Mouse (Mus musculus) spleen, postnatal 36 days (tissue): ENCODE data around the gene Nradd.
A peak's percentile ranks its signal among the peaks of the same experiment; 100 is the strongest.

Experiments used
- DNase-seq, 2 experiments: peaks; one replicate each; pipeline ENCODE4 v3.0.0; 2022; ENCODE audit warnings: low spot score in 2 of 2, mixed read lengths in 1 of 2

Gene Nradd

DNA sequence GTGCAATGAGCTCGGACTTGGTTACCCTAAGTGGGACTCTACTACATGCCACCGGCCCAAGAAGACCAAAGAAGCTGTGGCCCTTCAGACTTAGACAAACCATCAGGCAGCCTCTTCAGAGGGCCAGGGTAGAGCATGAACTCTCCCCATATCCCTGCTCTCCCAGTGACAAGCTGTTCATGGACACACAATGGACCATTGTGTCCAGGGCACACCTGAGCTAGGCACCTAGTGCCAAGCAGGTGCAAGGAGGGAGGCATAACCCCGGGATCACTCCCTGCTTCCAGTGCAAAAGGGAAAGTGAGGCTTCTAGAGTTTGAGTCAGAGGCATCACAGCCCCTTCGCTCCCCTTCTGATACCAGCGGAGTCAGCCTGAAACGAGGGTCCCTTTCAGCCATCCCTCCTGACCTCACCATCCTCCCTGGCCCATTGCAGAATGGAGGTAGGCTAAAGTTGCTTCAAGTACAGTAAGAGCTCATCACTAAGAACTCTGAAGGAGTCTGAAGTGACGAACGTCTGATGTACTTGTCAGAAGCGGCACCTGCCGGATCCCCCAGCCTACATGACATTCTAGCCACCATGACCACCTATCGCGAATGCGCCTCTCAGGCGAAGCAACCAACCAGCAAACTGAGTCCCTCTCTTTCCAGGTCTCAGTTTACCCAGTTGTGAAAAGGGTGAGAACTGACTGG is 28.9 kb upstream of the Nradd start:
- no peak for DNase-seq

DNA sequence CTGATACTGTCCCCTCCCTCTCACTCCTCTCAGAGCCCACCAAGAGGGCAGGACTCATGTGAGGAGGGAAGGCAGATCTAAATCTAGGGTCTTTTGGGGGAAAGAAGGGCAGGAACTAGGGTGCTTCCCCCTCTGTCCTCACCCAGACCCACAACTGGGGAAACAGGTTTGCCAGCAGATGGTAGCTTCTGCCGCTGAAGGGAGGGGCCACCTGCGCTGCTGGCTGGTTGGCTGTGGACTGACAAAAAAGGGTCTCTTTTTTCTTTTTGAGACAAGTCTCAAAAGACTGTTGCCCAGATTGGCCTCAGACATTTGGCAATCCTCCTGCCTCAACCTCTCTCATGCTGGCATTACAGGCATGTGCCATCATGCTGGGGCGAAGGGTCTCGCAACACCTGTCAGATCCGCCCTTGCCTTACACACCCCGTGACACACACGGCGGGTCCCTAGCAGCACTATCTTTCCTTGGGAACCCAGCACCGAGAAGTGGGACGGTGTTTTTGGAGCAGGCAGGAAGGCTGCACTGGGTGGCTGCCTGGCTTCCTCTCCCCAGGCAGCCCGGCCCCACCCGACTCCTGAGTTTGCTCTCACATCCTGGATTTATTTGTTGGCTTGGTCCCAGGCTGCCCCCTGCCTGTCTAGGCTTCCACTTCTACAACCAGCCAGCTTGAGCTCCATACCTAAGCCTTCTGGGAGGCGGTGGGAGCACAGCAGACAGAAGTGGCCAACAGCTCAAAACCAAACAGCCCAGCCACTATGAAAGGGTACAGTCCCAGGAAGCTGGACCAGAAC is 27.9 kb upstream of the Nradd start:
- peak; percentile 40 to 49 for DNase-seq

DNA sequence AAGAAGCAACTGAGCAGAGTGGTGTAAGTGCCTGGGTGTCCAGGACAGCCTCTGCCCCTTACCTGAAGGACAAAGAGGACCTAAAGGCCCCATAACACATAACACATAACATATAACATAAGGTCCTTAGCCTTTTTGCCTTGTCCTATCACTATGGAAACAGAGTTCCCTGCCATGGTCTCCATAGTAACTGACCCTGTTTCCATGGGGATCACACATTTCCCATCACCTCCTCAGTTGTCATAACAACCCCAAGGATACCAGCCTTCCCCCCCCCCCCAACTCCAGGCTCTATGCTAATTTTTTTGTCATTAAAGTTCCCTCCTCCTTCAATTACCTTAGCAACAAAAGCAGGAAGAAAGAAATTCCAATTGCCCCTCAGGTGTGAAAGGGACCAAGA is 25.5 kb upstream of the Nradd start:
- DNase-seq: no peak

DNA sequence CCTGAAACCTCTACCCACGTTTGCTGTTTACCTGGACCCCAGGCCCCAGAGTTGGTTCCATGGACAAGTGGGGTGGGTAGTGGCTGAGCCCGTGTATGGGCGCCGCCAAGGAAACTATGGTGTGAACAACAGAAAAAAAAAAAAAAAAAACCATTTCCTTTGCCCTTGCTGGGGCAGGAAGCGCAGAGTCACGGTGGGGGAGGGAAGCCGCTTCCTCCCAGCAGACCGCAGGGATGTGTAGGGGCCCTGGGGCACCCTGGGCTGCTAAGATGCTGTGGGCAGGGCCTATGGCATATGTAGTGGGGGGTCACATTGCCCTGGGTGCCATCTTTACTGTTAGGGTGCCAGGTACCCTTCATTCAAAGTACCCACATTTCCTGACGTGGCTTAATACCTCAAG is 21.0 kb upstream of the Nradd start:
- DNase-seq: peak; percentile 79 to 83

DNA sequence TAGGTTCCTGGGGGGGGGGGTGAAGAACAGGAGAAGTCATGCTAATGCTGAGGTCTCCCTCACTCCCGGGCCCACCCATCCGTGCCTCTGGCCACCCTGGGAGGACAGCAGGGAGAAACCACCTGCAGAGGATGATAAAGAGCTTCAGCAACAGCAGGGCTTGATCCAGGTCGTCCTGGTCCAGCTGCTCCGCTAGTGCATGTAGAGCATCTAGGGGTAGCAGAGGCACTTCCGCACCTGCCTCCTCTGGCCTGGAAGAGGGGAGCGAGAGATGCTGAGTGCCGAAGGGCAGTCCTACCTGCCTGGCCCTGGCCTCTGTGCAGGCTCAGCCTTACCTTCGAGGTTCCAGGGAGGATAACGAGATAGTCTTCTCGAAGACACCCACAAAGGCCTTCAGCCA is 20.0 kb upstream of the Nradd start:
- no peak for DNase-seq

DNA sequence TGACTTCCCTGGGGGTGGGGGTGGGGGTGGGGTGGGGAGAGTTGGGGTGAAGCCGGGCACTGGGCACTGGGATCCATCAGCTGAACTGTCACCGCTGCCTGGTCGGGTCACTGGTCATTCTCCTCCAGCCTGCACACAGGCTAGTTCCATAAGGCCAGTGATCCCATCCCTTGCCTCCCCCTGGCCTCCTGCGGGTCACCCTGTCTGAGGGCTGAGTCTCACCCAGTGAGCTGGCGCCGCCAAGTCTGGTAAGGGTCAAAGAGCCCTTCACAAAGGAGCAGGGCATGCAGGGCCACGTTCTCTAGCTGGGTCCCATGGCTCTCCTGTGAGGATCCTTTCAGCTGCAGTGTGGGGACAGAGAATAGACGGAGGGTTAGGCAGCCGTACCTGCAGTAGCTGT is 19.5 kb upstream of the Nradd start:
- no peak for DNase-seq

DNA sequence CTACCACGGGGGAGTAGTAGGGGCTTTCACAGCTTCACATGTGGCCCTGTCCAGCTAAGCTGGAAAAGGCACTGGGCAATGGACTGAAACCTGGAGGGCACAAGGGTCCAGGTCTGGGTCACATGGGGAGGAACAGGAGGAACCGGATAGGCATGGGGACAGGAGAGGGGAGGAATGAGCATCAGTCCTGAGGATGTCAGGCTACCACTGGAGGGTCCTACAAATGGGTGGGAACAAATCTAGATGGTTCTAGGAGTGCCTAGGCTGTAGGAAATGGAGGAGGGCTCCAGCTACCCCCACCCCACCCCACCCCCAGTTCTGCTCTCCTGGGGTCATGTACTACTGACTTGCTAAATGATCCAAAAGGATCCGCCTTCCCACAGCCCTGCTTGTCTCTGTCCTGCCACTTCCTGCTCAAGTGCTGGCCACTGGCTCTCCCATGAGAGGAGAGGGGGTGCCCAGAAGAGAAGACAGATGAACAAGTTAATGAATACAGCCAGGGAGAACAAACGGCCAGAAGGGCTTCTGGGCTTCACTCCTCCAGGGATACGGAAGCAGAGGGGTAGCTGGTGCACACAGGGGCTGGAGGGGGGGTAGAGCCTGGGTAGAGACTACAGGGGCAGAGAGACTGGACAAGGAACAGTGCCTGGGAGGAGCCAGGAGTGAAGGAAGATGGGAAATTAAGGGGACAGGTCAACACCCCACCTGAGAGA is 18.7 kb upstream of the Nradd start:
- DNase-seq: no peak

DNA sequence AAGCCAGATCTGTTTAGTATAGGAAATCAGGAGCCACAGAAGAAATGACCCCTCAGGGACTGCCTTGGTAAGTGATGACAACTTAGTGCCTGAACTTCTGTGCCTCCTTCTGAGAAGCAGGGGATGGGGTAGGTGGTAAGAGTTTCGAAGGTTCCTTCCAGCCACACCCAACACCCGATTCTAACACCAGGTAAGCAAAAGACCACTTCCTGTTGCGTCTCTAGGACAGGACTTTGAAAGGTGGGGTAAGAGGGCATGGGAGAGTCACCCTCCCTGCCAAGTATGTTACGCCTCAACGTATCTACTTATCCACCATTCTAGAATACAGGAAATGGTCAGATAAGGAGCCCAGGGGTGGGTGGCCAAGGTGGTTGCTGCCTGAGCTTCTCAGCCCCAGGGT is 16.8 kb upstream of the Nradd start:
- no peak for DNase-seq

DNA sequence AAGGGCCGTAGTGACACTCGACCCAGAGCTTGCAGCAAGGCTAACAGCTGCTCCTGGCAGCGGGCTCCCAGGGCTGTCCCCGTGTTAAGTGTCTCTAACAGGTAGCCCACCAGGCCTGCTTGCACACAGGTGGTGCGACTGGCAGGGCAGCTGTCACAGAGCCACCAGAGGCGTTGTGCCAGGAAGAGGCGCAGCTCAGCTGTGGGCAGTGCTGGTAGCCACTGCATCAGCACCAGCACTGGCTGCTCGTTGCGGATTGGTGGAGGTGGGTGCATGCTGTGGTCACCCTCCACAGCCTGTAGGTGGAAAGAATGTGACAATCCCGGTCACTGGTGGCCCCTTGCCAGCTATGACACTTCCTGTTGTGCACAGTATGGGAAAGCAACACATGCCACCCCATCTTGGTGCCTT is 14.4 kb upstream of the Nradd start:
- no peak for DNase-seq

DNA sequence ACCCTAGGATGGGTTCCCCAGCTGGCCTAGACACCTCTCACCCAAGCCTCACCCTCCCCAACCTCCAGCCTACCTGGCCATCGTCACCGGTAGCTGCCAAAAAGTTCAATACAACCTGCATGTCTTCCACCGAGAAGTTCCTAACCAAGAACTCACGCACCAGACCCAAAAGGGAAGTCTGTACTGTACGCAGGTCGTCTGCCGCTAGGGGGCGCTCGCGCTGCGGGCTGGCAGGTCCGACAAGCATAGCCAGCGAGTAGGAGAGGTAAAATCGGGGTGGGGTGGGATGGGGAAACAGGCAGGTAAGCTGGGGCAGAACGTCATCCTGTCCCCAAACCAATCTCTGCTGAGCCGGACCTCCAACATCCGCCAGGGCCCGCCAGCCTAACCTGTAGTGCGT is 11.0 kb upstream of the Nradd start:
- DNase-seq: peak; percentile 84 to 87

DNA sequence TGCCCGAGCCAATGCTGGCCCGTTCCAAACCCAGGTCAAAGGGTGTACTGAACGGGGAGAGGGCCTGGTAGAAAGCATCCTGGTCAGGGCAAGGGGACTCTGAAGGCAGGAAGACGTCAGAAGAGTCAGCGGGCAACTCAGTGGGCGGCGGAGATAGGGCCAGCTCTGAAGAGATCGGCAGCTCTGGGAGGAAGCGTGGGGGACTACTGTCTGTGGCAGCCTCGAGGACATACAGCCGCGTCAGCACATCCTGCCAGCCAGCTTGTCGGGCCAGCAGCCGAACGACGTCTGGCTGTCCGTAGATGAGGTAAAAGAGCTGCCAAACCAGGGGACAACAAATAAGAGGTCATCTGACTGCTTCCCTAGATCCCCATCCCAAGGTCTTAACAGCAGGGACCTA is 9.6 kb upstream of the Nradd start:
- no peak for DNase-seq

DNA sequence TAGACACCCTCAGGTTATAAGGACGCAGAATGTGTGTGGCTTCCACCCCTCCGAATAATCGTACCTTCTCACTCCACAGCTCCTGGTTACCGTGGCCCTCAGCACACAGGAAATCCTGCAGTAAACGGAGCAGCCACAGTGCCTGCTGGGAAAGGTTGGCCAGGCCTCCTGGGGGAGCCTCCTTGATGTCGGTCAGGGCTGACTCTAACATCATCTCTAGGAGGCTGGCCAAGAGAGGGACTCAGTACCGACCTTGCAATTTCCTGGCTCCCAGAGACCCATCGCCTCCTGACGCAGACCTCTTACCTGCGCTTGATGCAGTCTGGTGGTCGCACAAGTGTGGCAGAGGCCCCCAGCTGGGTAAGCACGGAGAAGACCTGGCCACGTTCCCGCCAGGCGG is 8.4 kb upstream of the Nradd start:
- no peak for DNase-seq

DNA sequence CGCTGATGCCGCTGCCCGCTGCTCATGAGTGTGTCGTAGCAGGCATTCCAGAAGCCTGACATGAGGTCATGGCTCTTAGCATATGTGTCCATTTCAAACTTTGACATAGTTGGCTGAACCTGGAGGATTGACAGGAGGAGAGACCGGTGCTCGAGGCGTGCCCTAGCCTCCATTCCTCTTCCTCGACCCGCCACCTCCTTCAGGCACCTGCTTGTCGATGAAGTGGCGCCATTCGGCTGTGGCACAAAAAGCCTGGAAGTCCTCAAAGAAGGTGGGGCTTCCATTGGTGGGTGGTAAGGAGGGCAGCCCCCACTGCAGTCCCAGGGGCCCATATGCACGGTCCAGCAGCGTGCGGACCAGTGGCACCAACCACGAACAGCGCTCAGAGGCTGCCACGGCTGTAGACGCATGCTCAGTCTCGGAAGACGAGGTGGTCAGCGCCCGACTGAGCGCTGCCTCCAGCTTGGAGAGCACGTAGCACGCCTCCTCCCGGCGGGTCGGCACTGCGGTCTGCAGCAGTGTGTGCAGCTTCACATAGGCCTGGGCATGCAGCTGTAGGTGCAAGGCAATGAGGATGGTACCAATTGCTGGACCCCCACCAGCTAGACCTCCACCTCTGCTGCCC is 7.5 kb upstream of the Nradd start:
- DNase-seq: no peak

DNA sequence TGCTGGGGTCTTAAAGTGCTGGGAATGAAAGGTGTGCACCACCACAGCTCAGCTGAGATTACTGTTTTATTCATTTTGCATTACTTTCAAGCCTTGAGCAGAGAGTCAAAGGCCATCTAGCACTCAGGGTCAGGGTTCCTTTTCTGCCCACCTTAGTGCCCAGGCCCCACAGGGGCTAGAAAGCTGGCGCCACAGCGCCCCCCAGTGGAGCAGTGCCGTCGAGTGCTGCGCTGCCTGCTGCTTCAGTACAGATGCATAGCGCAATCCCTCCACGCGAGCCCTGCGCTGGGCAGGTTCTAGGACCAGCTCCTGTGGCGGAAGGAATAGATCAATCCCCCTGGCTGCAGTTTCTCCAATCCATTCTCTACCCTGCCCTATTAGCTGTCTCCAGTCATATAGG is 6.9 kb upstream of the Nradd start:
- no peak for DNase-seq

DNA sequence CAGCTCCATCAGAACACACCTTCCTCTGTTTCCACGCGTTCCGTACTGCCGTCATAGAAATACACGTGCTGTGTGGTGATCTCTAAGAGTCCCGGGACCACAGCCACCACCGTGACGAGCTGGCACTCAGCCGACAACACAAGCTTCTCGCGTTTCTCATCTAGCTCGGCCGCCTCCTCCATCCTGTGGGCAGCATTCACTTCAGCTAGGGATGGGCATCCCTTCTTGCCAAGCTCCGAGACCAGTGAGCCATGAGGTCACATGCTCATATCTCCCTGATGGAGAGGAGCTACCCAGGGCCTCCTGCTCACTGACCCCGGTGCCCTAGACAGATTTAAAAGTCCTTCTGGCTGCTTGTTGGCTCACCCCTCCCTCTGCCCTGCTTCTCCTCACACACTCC is 5.9 kb upstream of the Nradd start:
- DNase-seq: no peak

DNA sequence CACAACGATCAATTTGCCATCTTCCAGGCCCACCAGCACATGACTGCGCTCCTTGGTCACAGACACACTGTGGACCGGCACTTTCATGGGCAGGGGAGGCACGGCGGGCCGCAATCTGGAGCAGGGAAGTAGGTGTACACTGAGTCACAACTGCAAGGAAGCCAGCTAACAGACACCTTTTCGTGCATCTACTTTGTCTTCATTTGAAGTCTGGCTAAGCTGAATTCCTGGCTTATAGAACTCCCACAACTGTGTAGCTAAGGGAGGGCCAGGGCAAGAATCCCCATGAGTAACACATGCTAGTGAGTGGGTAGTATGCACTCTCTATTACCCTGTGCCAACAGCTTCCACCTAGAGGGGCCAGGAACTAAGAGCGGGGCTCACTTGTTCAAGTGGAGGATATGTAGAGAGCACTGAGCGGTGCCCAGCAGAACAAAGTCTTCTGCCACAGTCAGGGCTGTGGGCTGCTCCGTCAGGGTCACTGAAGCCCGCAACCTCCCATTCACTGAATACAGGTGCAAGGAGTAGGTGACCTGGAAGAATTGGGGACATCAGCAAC is 1.2 kb upstream of the Nradd start:
- DNase-seq: no peak

DNA sequence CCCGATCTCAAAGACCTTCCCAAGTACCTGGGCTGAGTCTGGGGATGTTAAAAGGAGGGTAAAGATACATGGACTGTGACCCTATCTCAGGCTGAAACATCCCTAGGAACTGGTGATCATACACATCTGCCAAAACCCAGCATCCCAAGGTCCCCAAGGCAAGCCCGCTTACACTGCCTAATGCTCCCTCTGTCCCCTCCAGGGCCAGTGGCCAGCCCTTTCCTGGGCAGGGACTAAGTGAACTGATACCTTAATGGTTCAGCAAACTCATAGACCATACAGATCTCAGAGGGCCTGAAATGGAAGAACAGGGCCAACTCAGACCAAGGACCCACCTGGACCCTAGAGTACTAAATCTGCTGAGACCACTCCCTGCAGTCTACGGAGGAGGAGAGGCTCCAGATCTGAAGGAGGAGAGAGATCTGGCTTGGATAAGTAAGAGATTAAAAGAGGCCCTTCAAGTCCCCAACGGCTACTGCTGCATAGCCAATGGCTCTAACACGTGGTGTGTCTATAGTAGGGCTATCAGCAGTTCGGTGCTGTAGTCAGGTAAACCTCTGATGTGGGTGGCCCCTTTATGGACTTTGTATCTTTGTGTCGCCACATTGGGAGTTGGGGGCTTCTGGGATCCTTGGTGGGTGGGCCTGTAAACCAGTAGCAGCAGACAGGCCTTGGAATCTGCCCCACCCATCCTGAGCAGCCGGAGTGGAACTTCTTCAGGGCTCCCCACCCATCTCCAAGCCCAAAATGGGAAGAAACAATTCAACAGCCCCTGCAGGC is 646 bp downstream of the Nradd start:
- DNase-seq: no peak

DNA sequence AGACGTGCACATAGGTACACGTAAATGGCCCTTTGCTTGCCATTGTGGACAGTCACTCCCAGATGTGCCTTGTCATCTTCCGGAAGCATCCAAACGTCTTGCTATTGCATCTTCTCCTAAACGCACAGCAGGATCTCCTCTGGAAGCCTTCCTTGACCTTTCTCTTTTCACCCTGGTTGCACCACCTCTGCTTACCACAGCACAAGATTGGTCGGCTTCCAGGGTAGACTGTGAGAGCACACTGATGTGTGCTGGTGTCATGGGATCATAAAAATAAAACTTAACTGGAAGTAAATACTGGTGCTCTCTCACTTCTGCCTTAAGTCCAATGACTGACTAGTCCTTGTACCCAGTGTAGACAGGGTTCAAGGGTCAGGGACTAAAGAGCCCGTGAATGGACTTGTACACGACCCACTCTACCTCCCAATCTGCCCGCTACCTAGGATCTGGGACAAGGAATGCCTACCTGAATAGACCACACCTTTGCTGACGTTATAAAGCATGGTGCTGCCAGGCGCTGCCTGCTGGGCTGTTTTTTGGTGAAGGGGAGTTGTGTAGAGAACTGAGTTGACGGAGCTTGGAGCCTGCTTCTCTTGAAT is 1.5 kb downstream of the Nradd start:
- no peak for DNase-seq

DNA sequence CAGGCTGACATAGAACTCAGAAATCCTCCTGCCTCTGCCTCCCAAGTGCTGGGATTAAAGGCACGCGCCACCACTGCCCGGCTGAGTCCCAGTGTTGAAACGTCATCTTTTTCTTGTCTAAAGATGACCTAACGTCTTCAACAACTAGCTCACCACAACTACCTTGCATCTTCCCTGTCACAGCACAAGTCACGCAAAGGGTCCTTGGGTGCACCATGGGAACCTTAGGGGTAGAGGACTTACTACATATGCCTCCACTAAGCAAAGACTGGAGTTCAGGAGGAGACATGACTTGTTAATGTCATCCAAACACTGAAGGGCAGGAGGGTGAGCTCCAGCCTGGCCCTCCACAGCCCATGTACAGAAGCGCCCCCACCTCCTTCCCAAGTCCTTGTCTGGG is 3.6 kb downstream of the Nradd start:
- no peak for DNase-seq

DNA sequence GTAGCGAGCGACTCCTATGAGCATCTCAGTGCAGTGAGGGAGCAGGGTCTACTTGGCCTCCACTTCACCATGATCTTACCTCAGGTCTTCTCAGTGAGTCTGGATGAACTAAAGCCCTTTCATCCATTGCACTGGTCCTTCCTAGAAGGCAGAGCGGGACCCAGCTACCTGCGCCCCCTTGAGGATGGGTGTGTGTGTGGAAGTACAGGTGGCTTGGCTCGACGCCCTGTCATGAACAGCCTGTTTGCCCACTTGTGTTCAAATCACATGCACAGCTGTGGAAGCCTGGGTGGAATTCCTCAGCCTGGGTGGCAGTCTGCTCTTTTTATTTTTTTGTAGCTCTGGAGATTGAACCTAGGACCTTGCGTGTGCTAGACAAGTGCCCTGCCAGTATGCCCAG is 4.1 kb downstream of the Nradd start:
- no peak for DNase-seq

DNA sequence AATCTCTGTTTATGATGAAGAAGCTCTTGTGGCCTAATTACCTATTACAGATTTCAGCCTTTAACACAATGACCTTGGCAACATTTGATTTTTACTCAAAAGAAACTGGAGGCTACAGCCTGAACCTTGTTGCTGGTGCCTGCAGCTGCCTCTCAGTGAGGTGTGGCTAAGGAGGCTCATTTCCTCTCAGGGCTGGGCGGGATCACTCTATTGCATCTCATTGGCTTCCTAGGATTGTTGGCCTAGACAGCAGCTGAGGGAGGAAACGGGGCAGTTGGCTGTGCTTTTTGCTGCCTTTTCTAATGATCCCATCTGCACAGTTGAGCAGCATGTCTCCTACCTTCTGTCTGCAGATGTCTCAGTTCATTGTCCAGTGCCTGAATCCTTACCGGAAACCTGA is 7.2 kb downstream of the Nradd start:
- no peak for DNase-seq
